In the genomic region with DNA sequence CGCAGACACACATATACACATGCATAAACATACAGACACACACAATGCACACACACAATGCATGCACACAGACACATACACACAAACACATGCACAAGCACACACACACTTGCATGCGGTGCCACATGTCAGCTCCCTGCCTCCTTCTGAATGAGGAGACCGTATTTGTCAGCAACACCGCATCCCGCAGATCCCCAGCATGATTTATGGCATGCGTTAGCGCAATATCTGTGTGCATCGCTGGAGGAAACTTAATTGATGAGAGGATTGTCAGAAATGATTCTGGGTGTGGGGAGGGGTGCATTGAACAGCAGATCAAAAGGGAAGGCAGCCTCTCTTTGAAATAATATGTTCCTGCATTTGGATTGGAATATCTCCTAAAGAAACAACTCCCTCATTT, we compare ENCODE assay signal across 20 mouse cellular contexts.
A peak's percentile ranks its signal among the peaks of the same experiment; 100 is the strongest.
DNase-seq lines count a peak whose midpoint lies in the region; ATAC-seq lines count a peak whose summit lies in the region.
"Had no signal": no experiment of that assay in that cellular context is flagged by ENCODE, and none has a peak within 500 bp of the region (broad histone marks: within the 10 kb centered on the region; RNA-seq: fewer than 3 reads in every experiment).

No protein-coding gene starts in this region.

- no peak overlapping the region for H3K4me2 ChIP-seq in forebrain, embryonic 15.5 days (replicated peaks)
- H3K4me2 ChIP-seq in forebrain, embryonic 12.5 days = no peak overlapping the region
- H3K4me2 ChIP-seq in midbrain, embryonic 14.5 days (ENCODE audit: low read length) = no peak overlapping the region
- H3K4me2 ChIP-seq in midbrain, embryonic 16.5 days (ENCODE audit: low read length) = no peak overlapping the region
- no peak overlapping the region for H3K4me2 ChIP-seq in hindbrain, embryonic 16.5 days (ENCODE audit: low read length)
- H3K4me2 ChIP-seq in neural tube, embryonic 15.5 days = no peak overlapping the region
- H3K4me2 ChIP-seq: embryonic facial prominence, embryonic 12.5 days; heart, embryonic 15.5 days had no signal

- H3K9ac ChIP-seq in forebrain, embryonic 15.5 days (replicated peaks) = no peak overlapping the region
- no peak overlapping the region for H3K9ac ChIP-seq in forebrain, embryonic 12.5 days
- H3K9ac ChIP-seq in midbrain, embryonic 14.5 days (replicated peaks; ENCODE audit: low read length) = no peak overlapping the region
- H3K9ac ChIP-seq in midbrain, embryonic 16.5 days (ENCODE audit: low read depth, low read length) = no peak overlapping the region
- no peak overlapping the region for H3K9ac ChIP-seq in hindbrain, embryonic 16.5 days (ENCODE audit: low read depth, low read length)
- H3K9ac ChIP-seq in neural tube, embryonic 15.5 days (replicated peaks) = no peak overlapping the region
- H3K9ac ChIP-seq: embryonic facial prominence, embryonic 12.5 days; heart, embryonic 15.5 days had no signal

- H3K4me3 ChIP-seq in forebrain, embryonic 15.5 days = no peak overlapping the region
- no peak overlapping the region for H3K4me3 ChIP-seq in forebrain, embryonic 12.5 days (replicated peaks)
- H3K4me3 ChIP-seq in midbrain, embryonic 14.5 days (replicated peaks; ENCODE audit: low read depth, low read length) = no peak overlapping the region
- no peak overlapping the region for H3K4me3 ChIP-seq in midbrain, embryonic 16.5 days (ENCODE audit: low read depth, low read length)
- no peak overlapping the region for H3K4me3 ChIP-seq in hindbrain, embryonic 16.5 days (ENCODE audit: low read length)
- H3K4me3 ChIP-seq in neural tube, embryonic 15.5 days (replicated peaks) = no peak overlapping the region
- H3K4me3 ChIP-seq: embryonic facial prominence, embryonic 12.5 days; erythroblast, embryonic 14.5 days; gastrocnemius, adult 2 months; heart, embryonic 15.5 days had no signal

- no peaks in the 10 kb centered on the region for H3K27me3 ChIP-seq in forebrain, embryonic 15.5 days
- no peaks in the 10 kb centered on the region; the same call in 1 of the 2 replicates for H3K27me3 ChIP-seq in forebrain, embryonic 12.5 days
- no peaks in the 10 kb centered on the region for H3K27me3 ChIP-seq in midbrain, embryonic 14.5 days (ENCODE audit: control insufficient read depth, insufficient read depth, low read length)
- H3K27me3 ChIP-seq in midbrain, embryonic 16.5 days (ENCODE audit: control insufficient read depth, insufficient read depth, low read depth, low read length) = no peaks in the 10 kb centered on the region
- H3K27me3 ChIP-seq in hindbrain, embryonic 16.5 days (replicated peaks; ENCODE audit: control insufficient read depth, insufficient read depth, low read length) = no peaks in the 10 kb centered on the region
- H3K27me3 ChIP-seq in neural tube, embryonic 15.5 days (replicated peaks) = no peaks in the 10 kb centered on the region
- H3K27me3 ChIP-seq: embryonic facial prominence, embryonic 12.5 days; heart, embryonic 15.5 days had no signal

- H3K36me3 ChIP-seq in forebrain, embryonic 15.5 days = no peaks in the 10 kb centered on the region
- H3K36me3 ChIP-seq in forebrain, embryonic 12.5 days (replicated peaks) = no peaks in the 10 kb centered on the region
- H3K36me3 ChIP-seq in midbrain, embryonic 14.5 days (ENCODE audit: control insufficient read depth, insufficient read depth, low read length) = no peaks in the 10 kb centered on the region
- no peaks in the 10 kb centered on the region for H3K36me3 ChIP-seq in midbrain, embryonic 16.5 days (ENCODE audit: control insufficient read depth, insufficient read depth, low read length)
- H3K36me3 ChIP-seq in hindbrain, embryonic 16.5 days (ENCODE audit: control insufficient read depth, insufficient read depth, low read length) = no peaks in the 10 kb centered on the region
- no peaks in the 10 kb centered on the region for H3K36me3 ChIP-seq in neural tube, embryonic 15.5 days
- H3K36me3 ChIP-seq: embryonic facial prominence, embryonic 12.5 days; heart, embryonic 15.5 days had no signal

- DNase-seq in midbrain, embryonic 14.5 days = peak; percentile 37
- DNase-seq in ovary, postnatal 10 days (ENCODE audit: low spot score) = no peak
- DNase-seq in urinary bladder, postnatal 10 days (ENCODE audit: low spot score) = no peak
- DNase-seq: cerebellum, adult 2 months; cerebellum, postnatal 25 days; gastrocnemius, adult 2 months; heart, postnatal 36 days; kidney, adult 2 months; right cerebral cortex, postnatal 25 days; spleen, adult 18-20 months had no signal

- no peaks in the 10 kb centered on the region for H3K9me3 ChIP-seq in forebrain, embryonic 15.5 days
- H3K9me3 ChIP-seq in forebrain, embryonic 12.5 days = no peaks in the 10 kb centered on the region
- H3K9me3 ChIP-seq in midbrain, embryonic 14.5 days (ENCODE audit: control insufficient read depth, low read length) = no peaks in the 10 kb centered on the region
- H3K9me3 ChIP-seq in midbrain, embryonic 16.5 days (replicated peaks; ENCODE audit: control insufficient read depth, low read length, poor library complexity, severe bottlenecking) = no peaks in the 10 kb centered on the region
- no peaks in the 10 kb centered on the region for H3K9me3 ChIP-seq in hindbrain, embryonic 16.5 days (ENCODE audit: control insufficient read depth, low read length)
- H3K9me3 ChIP-seq in neural tube, embryonic 15.5 days (replicated peaks) = no peaks in the 10 kb centered on the region
- H3K9me3 ChIP-seq: embryonic facial prominence, embryonic 12.5 days; heart, embryonic 15.5 days had no signal

- H3K4me1 ChIP-seq in forebrain, embryonic 15.5 days = peaks cover 35% of the 10 kb centered on the region
- peaks cover 45% of the 10 kb centered on the region for H3K4me1 ChIP-seq in forebrain, embryonic 12.5 days
- peaks cover 40% of the 10 kb centered on the region for H3K4me1 ChIP-seq in midbrain, embryonic 14.5 days (ENCODE audit: control insufficient read depth, insufficient read depth, low read length)
- peaks cover 21% of the 10 kb centered on the region for H3K4me1 ChIP-seq in midbrain, embryonic 16.5 days (ENCODE audit: control insufficient read depth, insufficient read depth, low read length)
- peaks cover 24% of the 10 kb centered on the region for H3K4me1 ChIP-seq in hindbrain, embryonic 16.5 days (ENCODE audit: control insufficient read depth, insufficient read depth, low read depth, low read length)
- H3K4me1 ChIP-seq in neural tube, embryonic 15.5 days = peaks cover 30% of the 10 kb centered on the region
- H3K4me1 ChIP-seq: heart, embryonic 15.5 days had no signal

- H3K27ac ChIP-seq in forebrain, embryonic 15.5 days (replicated peaks) = no peak overlapping the region; the same call in 1 of the 2 replicates
- H3K27ac ChIP-seq in forebrain, embryonic 12.5 days = no peak overlapping the region
- peak overlapping the region; percentile 20; the same call in 1 of the 2 replicates for H3K27ac ChIP-seq in midbrain, embryonic 14.5 days (replicated peaks; ENCODE audit: low read depth, low read length)
- H3K27ac ChIP-seq in midbrain, embryonic 16.5 days (ENCODE audit: low read length) = no peak overlapping the region
- H3K27ac ChIP-seq in hindbrain, embryonic 16.5 days (ENCODE audit: low read depth, low read length) = no peak overlapping the region
- H3K27ac ChIP-seq in neural tube, embryonic 15.5 days (replicated peaks) = 0 out of 2 replicates have a peak overlapping the region, but pooled peaks have one; percentile 7
- H3K27ac ChIP-seq: embryonic facial prominence, embryonic 12.5 days; gastrocnemius, adult 2 months; heart, embryonic 15.5 days; kidney, postnatal 0 days; macrophage had no signal

- WGBS in forebrain, embryonic 15.5 days = 71% methylated on average over 8 of the region's 8 CpGs
- 85% methylated on average over 8 of the region's 8 CpGs for WGBS in forebrain, embryonic 12.5 days
- WGBS in midbrain, embryonic 14.5 days = 60% methylated on average over 8 of the region's 8 CpGs
- WGBS in midbrain, embryonic 16.5 days = 61% methylated on average over 8 of the region's 8 CpGs
- 41% methylated on average over 8 of the region's 8 CpGs for WGBS in hindbrain, embryonic 16.5 days
- 41% methylated on average over 8 of the region's 8 CpGs for WGBS in neural tube, embryonic 15.5 days

- ATAC-seq in forebrain, embryonic 15.5 days (replicated peaks) = 0 out of 2 replicates have a peak, but pooled peaks have one; percentile 14
- no peak for ATAC-seq in forebrain, embryonic 12.5 days (ENCODE audit: low FRiP score)
- no peak for ATAC-seq in midbrain, embryonic 14.5 days (ENCODE audit: low FRiP score, low TSS enrichment)
- ATAC-seq in midbrain, embryonic 16.5 days = no peak
- ATAC-seq in hindbrain, embryonic 16.5 days = 0 out of 2 replicates have a peak, but pooled peaks have one; percentile 12
- ATAC-seq in neural tube, embryonic 15.5 days (ENCODE audit: low FRiP score) = peak; percentile 33; the same call in 1 of the 2 replicates

Comparison
In these comparisons a context has a peak if more than half of its experiments do, and no peak if none do; other contexts are left out.
1. ATAC-seq: peak in forebrain, embryonic 15.5 days (single experiment), hindbrain, embryonic 16.5 days (single experiment) and neural tube, embryonic 15.5 days (single experiment); none in forebrain, embryonic 12.5 days (single experiment), midbrain, embryonic 14.5 days (single experiment) and midbrain, embryonic 16.5 days (single experiment).
2. H3K27ac ChIP-seq: peak in midbrain, embryonic 14.5 days (single experiment) and neural tube, embryonic 15.5 days (single experiment); none in forebrain, embryonic 15.5 days (single experiment), forebrain, embryonic 12.5 days (single experiment), midbrain, embryonic 16.5 days (single experiment) and hindbrain, embryonic 16.5 days (single experiment).